Mouse (Mus musculus) gastrocnemius, postnatal 36 days (tissue): ENCODE data around the gene Ncoa5. TPM values are rescaled to one million over a fixed set of nuclear protein-coding genes. Genes with fewer than 3 reads are reported as not detected.

Experiments
- DNase-seq, 2 experiments: peaks; one replicate each; pipeline ENCODE4 v3.0.0; 2022
- intact Hi-C: fragments of 180-260 bp; cut with DNase I; formaldehyde crosslinking; loops from one replicate; pipeline ENCODE4 v1.15.1; 2025
- long read RNA-seq, 2 experiments: library from polyadenylated mRNA; stranded (forward); transcript quantifications; one replicate each; pipeline ENCODE4 v2.0.0; 2021
- total RNA-seq, 2 experiments: library from RNA; stranded (reverse); gene quantifications; 2 replicates each; pipeline ENCODE4 v1.2.3; 2021

Ncoa5 gene
- 10 to 100 TPM; 10.3 to 11.7 TPM for total RNA-seq
- long read RNA-seq, experiment 1, partial matches to known transcripts = 1 of 5 reads
- long read RNA-seq, experiment 1, other reads (novel, unspliced or antisense) = 4 of 5 reads
- long read RNA-seq, experiment 2, partial matches to known transcripts = 1 of 1 reads
- long read RNA-seq, experiment 2, other reads (novel, unspliced or antisense) = 0 of 1 reads

- DNase-seq = peak; percentile 95 to 97
- intact Hi-C loops = loop anchor here (5.0 to 10.0 kb wide), 2 partner anchors 210 to 632 kb away; partner anchors contain the start of genes Rbpjl, Spata25 and Zswim1
These were observed at the start of gene Ncoa5 for GRCm38 (mm10) chr2:165034131-165035057. Gene Ncoa5 (minus strand): TSS chr2:165034867.

GRCm38 (mm10) chr2:165081257-165081656, 46.6 kb upstream of the Ncoa5 start:
- no peak for DNase-seq
- intact Hi-C loops = no loop called here

- intact Hi-C loops = no loop called here
- no peak for DNase-seq
These were observed 46.0 kb upstream of the Ncoa5 start for GRCm38 (mm10) chr2:165080657-165081056.

- no peak for DNase-seq
- intact Hi-C loops = loop anchor here (5.0 kb wide), 1 partner anchor 259 kb away; no protein-coding TSS in a partner anchor
These were observed 43.9 kb upstream of the Ncoa5 start for GRCm38 (mm10) chr2:165078605-165079004.

GRCm38 (mm10) chr2:165078045-165078444, 43.4 kb upstream of the Ncoa5 start:
- intact Hi-C loops = loop anchor here (5.0 kb wide), 1 partner anchor 259 kb away; no protein-coding TSS in a partner anchor
- no peak for DNase-seq

GRCm38 (mm10) chr2:165077055-165077454, 42.4 kb upstream of the Ncoa5 start:
- intact Hi-C loops = loop anchor here (5.0 kb wide), 1 partner anchor 260 kb away; no protein-coding TSS in a partner anchor
- DNase-seq = no peak

- DNase-seq = peak; percentile 58 to 70
- intact Hi-C loops = loop anchor here (1.0 to 5.0 kb wide), 4 partner anchors 162 to 286 kb away; no protein-coding TSS in a partner anchor
These were observed 40.3 kb upstream of the Ncoa5 start for GRCm38 (mm10) chr2:165074937-165075336.

GRCm38 (mm10) chr2:165074081-165074884, 39.6 kb upstream of the Ncoa5 start:
- DNase-seq = no peak
- intact Hi-C loops = loop anchor here (1.0 to 5.0 kb wide), 2 partner anchors 163 to 287 kb away; no protein-coding TSS in a partner anchor

- DNase-seq = no peak
- intact Hi-C loops = loop anchor here (5.0 kb wide), 1 partner anchor 164 kb away; no protein-coding TSS in a partner anchor
These were observed 38.7 kb upstream of the Ncoa5 start for GRCm38 (mm10) chr2:165073381-165073781.

- intact Hi-C loops = loop anchor here (5.0 kb wide), 1 partner anchor 167 kb away; no protein-coding TSS in a partner anchor
- peak; percentile 24 to 39 for DNase-seq
These were observed 35.6 kb upstream of the Ncoa5 start for GRCm38 (mm10) chr2:165070096-165070816.

- intact Hi-C loops = no loop called here
These were observed 34.1 kb upstream of the Ncoa5 start for GRCm38 (mm10) chr2:165068806-165069205.

GRCm38 (mm10) chr2:165064489-165064888, 29.8 kb upstream of the Ncoa5 start:
- intact Hi-C loops = no loop called here
- DNase-seq = no peak

More at GRCm38 (mm10) chr2:165068806-165069205, 34.1 kb upstream of the Ncoa5 start:
- DNase-seq = no peak

GRCm38 (mm10) chr2:165061638-165062433, 27.2 kb upstream of the Ncoa5 start:
- no peak for DNase-seq

GRCm38 (mm10) chr2:165059961-165060360, 25.3 kb upstream of the Ncoa5 start:
- no peak for DNase-seq
- intact Hi-C loops = no loop called here

More at GRCm38 (mm10) chr2:165061638-165062433, 27.2 kb upstream of the Ncoa5 start:
- intact Hi-C loops = no loop called here

- DNase-seq = no peak
- intact Hi-C loops = no loop called here
These were observed 21.9 kb upstream of the Ncoa5 start for GRCm38 (mm10) chr2:165056377-165057085.

- no peak for DNase-seq
- intact Hi-C loops = no loop called here
These were observed 21.2 kb upstream of the Ncoa5 start for GRCm38 (mm10) chr2:165055905-165056304.

GRCm38 (mm10) chr2:165054888-165055852, 20.5 kb upstream of the Ncoa5 start, which contains the start of gene Cd40:
Gene Cd40 (plus strand): TSS chr2:165055627.
- peak; percentile 60 to 62 for DNase-seq
- intact Hi-C loops = no loop called here
